Mouse (Mus musculus) cortical plate, adult 2 months (tissue): Measurements from ENCODE around the gene Auts2.
"Not testable (repeated sequence)": the region's sequence is repeated elsewhere in the genome, so short reads cannot be mapped to it uniquely, and the experiment has no call there.

Experiments used
- CTCF ChIP-seq: fragments of 200-500 bp; IDR thresholded peaks from 2 replicates; pipeline ENCODE4 v1.5.1; 2011; ENCODE audit warnings: mild to moderate bottlenecking, control low read depth, low read length; ENCODE audit not compliant: insufficient read depth; ENCODE audit errors: extremely low read depth
- POLR2A ChIP-seq: fragments of 200-500 bp; IDR thresholded peaks from 2 replicates; pipeline ENCODE4 v1.6.1; 2011; ENCODE audit warnings: mild to moderate bottlenecking, low read length, control low read depth; ENCODE audit not compliant: insufficient read depth; ENCODE audit errors: extremely low read depth

DNA sequence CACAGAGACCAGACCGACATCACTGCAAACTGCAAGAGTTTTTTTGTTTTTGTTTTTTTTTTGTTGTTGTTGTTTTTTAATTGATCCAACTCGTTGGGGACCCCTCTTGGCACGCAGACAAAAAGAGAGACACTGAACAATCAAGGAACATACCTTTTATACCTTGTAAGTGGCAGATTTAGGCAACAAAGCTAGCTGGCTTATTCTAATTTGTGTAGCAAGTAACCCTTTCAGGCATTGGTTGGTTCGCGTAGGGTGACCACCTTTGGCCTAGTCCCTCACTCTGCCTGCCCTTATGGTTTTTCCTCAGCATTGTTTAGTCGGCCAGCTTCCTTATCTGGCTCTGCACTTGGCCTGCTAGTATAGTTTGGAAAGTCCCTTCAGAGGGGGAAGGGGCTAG is 17.6 kb upstream of the Auts2 start:
- not testable (repeated sequence) for TF ChIP-seq POLR2A, CTCF
